Mouse (Mus musculus): ENCODE results near the gene Dse. TPM values are rescaled to one million over a fixed set of nuclear protein-coding genes. Genes with fewer than 3 reads are reported as not detected.

Gene Dse
- polyA plus RNA-seq, 1 experiment from 2014 or later, result 5.8 TPM

- Histone ChIP-seq H3K9me3 (ENCODE audit: low read length) (no peaks in the 10 kb centered on the region), H3K27me3 (ENCODE audit: insufficient read depth, low read length) (no peaks in the 10 kb centered on the region), H3K4me2 (ENCODE audit: low read depth, low read length) (no peak overlapping the region), H3K4me1 (ENCODE audit: insufficient read depth) (no peaks in the 10 kb centered on the region), H3K4me3 (ENCODE audit: low read depth, low read length) (no peak overlapping the region), H3K9ac (replicated peaks) (no peak overlapping the region), H3K36me3 (replicated peaks; ENCODE audit: insufficient read depth, low read length) (no peaks in the 10 kb centered on the region), H3K27ac (ENCODE audit: low read depth) (no peak overlapping the region)
- no peak for DNase-seq
- 80% methylated on average over 12 of the region's 12 CpGs for WGBS (ENCODE audit: insufficient replicate concordance)
- ATAC-seq, result no peak
- no peak for TF ChIP-seq CTCF (IDR thresholded peaks at IDR 0.05; ENCODE audit: low read depth)
- no peak for TF ChIP-seq EP300 (IDR thresholded peaks at IDR 0.05; ENCODE audit: low read depth)
Measured at GRCm38 (mm10) chr10:34155796-34156554, 51.5 kb downstream of the Dse start.

DNA sequence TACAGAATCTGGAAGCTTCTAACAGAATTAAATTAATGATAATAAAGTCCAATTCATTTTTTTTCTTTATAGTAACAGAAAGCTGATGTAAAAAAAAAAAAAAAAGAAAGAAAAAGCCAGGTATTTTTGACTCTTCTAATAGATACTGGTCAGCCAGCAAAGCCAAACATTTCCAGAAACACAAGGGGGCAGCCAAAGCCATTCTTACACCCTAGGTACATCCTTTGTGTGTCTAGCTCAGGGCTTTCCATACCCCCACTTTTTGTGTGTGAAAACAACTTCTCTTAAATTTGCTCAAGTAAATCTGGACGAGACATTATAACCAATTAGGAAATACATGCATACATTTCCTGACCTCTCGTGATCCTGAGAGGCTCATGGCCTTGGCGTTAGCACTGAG lies 55.7 kb downstream of the Dse start:
- DNase-seq, result no peak
- Histone ChIP-seq H3K9ac (replicated peaks) (no peak overlapping the region), H3K27ac (ENCODE audit: low read depth) (no peak overlapping the region), H3K4me3 (ENCODE audit: low read depth, low read length) (no peak overlapping the region), H3K4me1 (ENCODE audit: insufficient read depth) (no peaks in the 10 kb centered on the region), H3K4me2 (ENCODE audit: low read depth, low read length) (no peak overlapping the region), H3K27me3 (ENCODE audit: insufficient read depth, low read length) (no peaks in the 10 kb centered on the region), H3K36me3 (replicated peaks; ENCODE audit: insufficient read depth, low read length) (no peaks in the 10 kb centered on the region), H3K9me3 (ENCODE audit: low read length) (no peaks in the 10 kb centered on the region)
- TF ChIP-seq EP300 (IDR thresholded peaks at IDR 0.05; ENCODE audit: low read depth) (no peak), CTCF (IDR thresholded peaks at IDR 0.05; ENCODE audit: low read depth) (peak; percentile 46)
- no peak for ATAC-seq
- 63% methylated on average over 3 of the region's 3 CpGs for WGBS (ENCODE audit: insufficient replicate concordance)

GRCm38 (mm10) chr10:34150454-34150853 lies 57.1 kb downstream of the Dse start:
- DNase-seq, result no peak
- no peak for ATAC-seq
- 67% methylated on average over 6 of the region's 6 CpGs for WGBS (ENCODE audit: insufficient replicate concordance)
- H3K27ac ChIP-seq (ENCODE audit: low read depth), result no peak overlapping the region
- H3K36me3 ChIP-seq (replicated peaks; ENCODE audit: insufficient read depth, low read length), result no peaks in the 10 kb centered on the region
- H3K4me1 ChIP-seq (ENCODE audit: insufficient read depth), result no peaks in the 10 kb centered on the region
- no peaks in the 10 kb centered on the region for H3K27me3 ChIP-seq (ENCODE audit: insufficient read depth, low read length)
- no peak for TF ChIP-seq EP300 (IDR thresholded peaks at IDR 0.05; ENCODE audit: low read depth)
- no peak for TF ChIP-seq CTCF (IDR thresholded peaks at IDR 0.05; ENCODE audit: low read depth)
- H3K9me3 ChIP-seq (ENCODE audit: low read length), result no peaks in the 10 kb centered on the region
- no peak overlapping the region for H3K9ac ChIP-seq (replicated peaks)
- H3K4me2 ChIP-seq (ENCODE audit: low read depth, low read length), result no peak overlapping the region
- no peak overlapping the region for H3K4me3 ChIP-seq (ENCODE audit: low read depth, low read length)

DNA sequence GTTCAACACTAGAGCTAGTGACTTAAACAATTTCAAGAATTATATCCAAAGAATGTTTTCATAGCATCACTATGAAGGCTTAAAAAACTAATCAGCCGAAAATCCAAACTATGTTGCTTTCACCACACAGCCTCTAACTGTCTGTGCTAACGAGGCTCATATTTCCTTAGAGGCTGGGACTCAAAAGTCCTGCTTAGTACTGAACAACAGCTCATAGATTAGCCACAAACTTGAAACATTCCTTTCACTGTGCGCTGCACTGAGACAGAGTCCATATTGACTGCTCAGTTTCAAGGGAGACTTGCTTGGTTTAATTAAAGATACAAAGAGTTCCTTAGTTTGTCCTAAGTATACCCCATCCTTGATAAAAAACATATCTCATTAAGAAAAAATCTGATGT lies 57.7 kb downstream of the Dse start:
- Histone ChIP-seq H3K9ac (replicated peaks) (no peak overlapping the region), H3K4me2 (ENCODE audit: low read depth, low read length) (no peak overlapping the region), H3K27ac (ENCODE audit: low read depth) (no peak overlapping the region), H3K4me3 (ENCODE audit: low read depth, low read length) (no peak overlapping the region), H3K36me3 (replicated peaks; ENCODE audit: insufficient read depth, low read length) (no peaks in the 10 kb centered on the region), H3K27me3 (ENCODE audit: insufficient read depth, low read length) (no peaks in the 10 kb centered on the region), H3K4me1 (ENCODE audit: insufficient read depth) (no peaks in the 10 kb centered on the region), H3K9me3 (ENCODE audit: low read length) (no peaks in the 10 kb centered on the region)
- no peak for ATAC-seq
- WGBS (ENCODE audit: insufficient replicate concordance), result 62% methylated on average over 3 of the region's 3 CpGs
- TF ChIP-seq EP300 (IDR thresholded peaks at IDR 0.05; ENCODE audit: low read depth) (no peak), CTCF (IDR thresholded peaks at IDR 0.05; ENCODE audit: low read depth) (no peak)
- DNase-seq, result no peak

DNA sequence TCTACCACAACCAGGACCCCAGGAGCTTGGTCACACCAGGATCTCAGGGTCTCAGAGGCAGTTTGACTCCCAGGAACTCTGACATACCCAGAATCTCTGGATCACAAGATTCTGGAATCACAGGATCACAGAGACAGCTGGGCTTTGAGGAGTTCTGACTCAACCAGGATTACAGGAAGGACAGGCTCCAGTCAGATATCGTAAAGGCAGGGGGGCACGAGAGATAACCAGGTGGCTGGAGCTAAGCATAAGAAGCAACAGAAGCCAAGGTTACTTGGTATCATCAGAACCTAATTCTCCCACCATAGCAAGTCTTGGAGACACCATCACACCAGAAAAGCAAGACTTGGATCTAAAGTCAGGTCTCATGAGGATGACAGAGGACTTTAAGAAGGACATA lies 65.8 kb downstream of the Dse start:
- Histone ChIP-seq H3K4me1 (ENCODE audit: insufficient read depth) (no peaks in the 10 kb centered on the region), H3K9ac (replicated peaks) (no peak overlapping the region), H3K4me2 (ENCODE audit: low read depth, low read length) (no peak overlapping the region), H3K4me3 (ENCODE audit: low read depth, low read length) (no peak overlapping the region), H3K27me3 (ENCODE audit: insufficient read depth, low read length) (no peaks in the 10 kb centered on the region), H3K9me3 (ENCODE audit: low read length) (no peaks in the 10 kb centered on the region), H3K27ac (ENCODE audit: low read depth) (no peak overlapping the region), H3K36me3 (replicated peaks; ENCODE audit: insufficient read depth, low read length) (no peaks in the 10 kb centered on the region)
- DNase-seq, result no peak
- WGBS (ENCODE audit: insufficient replicate concordance), result 82% methylated on average over 2 of the region's 2 CpGs
- no peak for ATAC-seq
- no peak for TF ChIP-seq EP300 (IDR thresholded peaks at IDR 0.05; ENCODE audit: low read depth)

- no peak for ATAC-seq
- Histone ChIP-seq H3K4me3 (ENCODE audit: low read depth, low read length) (no peak overlapping the region), H3K36me3 (replicated peaks; ENCODE audit: insufficient read depth, low read length) (no peaks in the 10 kb centered on the region), H3K4me2 (ENCODE audit: low read depth, low read length) (no peak overlapping the region), H3K4me1 (ENCODE audit: insufficient read depth) (no peaks in the 10 kb centered on the region), H3K27ac (ENCODE audit: low read depth) (no peak overlapping the region), H3K9me3 (ENCODE audit: low read length) (no peaks in the 10 kb centered on the region), H3K9ac (replicated peaks) (no peak overlapping the region), H3K27me3 (ENCODE audit: insufficient read depth, low read length) (no peaks in the 10 kb centered on the region)
- no peak for DNase-seq
- 54% methylated on average over 4 of the region's 4 CpGs for WGBS (ENCODE audit: insufficient replicate concordance)
- TF ChIP-seq CTCF (IDR thresholded peaks at IDR 0.05; ENCODE audit: low read depth) (no peak), EP300 (IDR thresholded peaks at IDR 0.05; ENCODE audit: low read depth) (no peak)
Measured at GRCm38 (mm10) chr10:34139768-34140167, 67.7 kb downstream of the Dse start.

All from liver, postnatal 0 days (tissue).